Mouse (Mus musculus): ENCODE data around the gene S1pr5. TPM values are rescaled to one million over a fixed set of nuclear protein-coding genes. Genes with fewer than 3 reads are reported as not detected.
"Not testable (repeated sequence)": the region's sequence is repeated elsewhere in the genome, so short reads cannot be mapped to it uniquely, and the experiment has no call there.

S1pr5 gene
- polyA plus RNA-seq, 1 experiment from 2014 or later = 0.08 TPM

DNA sequence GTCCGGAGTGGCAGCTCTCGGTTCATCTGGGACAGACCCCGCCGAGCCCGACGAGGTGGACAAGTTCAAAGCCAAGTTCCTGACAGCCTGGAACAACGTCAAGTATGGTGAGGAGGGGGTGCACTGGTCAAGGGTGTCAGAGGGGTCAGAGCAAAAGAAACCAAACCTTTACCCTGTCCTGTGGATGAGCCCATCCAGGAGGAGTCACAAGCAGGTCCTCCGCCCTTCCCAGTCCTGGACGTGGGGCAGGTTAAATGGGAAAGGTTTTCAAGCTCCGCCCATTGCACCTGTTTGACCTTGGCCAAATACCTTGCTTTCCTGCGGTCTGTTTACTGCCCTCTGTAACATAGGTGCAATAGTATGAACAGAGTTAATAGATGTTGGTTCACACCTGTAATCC lies 17.4 kb upstream of the S1pr5 start:
- H3K27ac ChIP-seq (replicated peaks; ENCODE audit: low read depth, low read length) = no peak overlapping the region

DNA sequence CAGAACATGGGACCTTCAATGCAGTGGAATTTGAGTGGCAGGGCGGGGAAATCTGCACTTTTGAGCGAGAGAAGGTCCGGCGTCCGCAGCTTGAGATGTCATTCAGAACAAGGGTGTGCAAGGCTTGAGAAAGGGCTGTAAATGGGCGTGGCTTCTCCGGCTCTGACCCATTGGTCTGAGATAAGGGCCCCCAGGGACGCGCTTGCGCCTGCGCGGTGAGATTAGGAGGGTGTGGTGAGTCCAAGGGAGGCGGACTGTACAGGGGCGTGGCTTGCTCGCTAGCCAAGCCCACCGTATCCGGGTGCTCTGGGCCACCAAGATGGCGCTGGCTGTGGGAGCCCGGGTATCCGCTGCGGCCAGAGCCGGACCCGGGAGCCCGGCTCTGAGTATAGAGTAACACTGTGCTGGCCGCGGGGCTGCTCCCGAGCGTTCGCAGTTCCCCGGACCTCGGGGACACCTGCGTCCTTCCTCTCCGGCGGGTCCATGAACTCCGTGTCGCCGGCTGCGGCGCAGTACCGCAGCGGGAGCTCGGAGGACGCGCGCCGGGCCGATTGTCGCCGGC lies 16.8 kb upstream of the S1pr5 start, which contains the start of gene Atg4d:
Gene Atg4d, plus strand, starts transcription at position 294 of the 562 bp plus-strand sequence.
- Histone ChIP-seq H3K9me3 (replicated peaks; ENCODE audit: control insufficient read depth, low read length) (no peaks in the 10 kb centered on the region), H3K27ac (replicated peaks; ENCODE audit: low read depth, low read length) (peak within 1 kb of the TSS; percentile 60), H3K4me3 (ENCODE audit: low read depth, low read length) (peak within 1 kb of the TSS; percentile 91), H3K27me3 (ENCODE audit: control insufficient read depth, insufficient read depth, low read length) (no peaks in the 10 kb centered on the region), H3K4me1 (ENCODE audit: control insufficient read depth, insufficient read depth, low read length) (no peaks in the 10 kb centered on the region; the same call in 1 of the 2 replicates), H3K36me3 (replicated peaks; ENCODE audit: control insufficient read depth, insufficient read depth, low read depth, low read length) (peaks cover 4% of the 10 kb centered on the region), H3K9ac (replicated peaks; ENCODE audit: low read length) (peak within 1 kb of the TSS; percentile 92), H3K4me2 (ENCODE audit: low read depth, low read length) (peak within 1 kb of the TSS; percentile 83)
- peak; percentile 95 for ATAC-seq (replicated peaks; ENCODE audit: insufficient number of reproducible peaks, low FRiP score, low TSS enrichment, low read depth)
- WGBS = under 1% methylated on average over 48 of the region's 49 CpGs
- peak; percentile 99 for DNase-seq (ENCODE audit: low spot score)

More for the DNA sequence above, 17.4 kb upstream of the S1pr5 start:
- H3K36me3 ChIP-seq (replicated peaks; ENCODE audit: control insufficient read depth, insufficient read depth, low read depth, low read length) = peaks cover 6% of the 10 kb centered on the region
- H3K27me3 ChIP-seq (ENCODE audit: control insufficient read depth, insufficient read depth, low read length) = no peaks in the 10 kb centered on the region
- H3K9ac ChIP-seq (replicated peaks; ENCODE audit: low read length) = peak overlapping the region; percentile 92
- H3K4me3 ChIP-seq (ENCODE audit: low read depth, low read length) = peak overlapping the region; percentile 91
- peak overlapping the region; percentile 83 for H3K4me2 ChIP-seq (ENCODE audit: low read depth, low read length)
- 6% methylated on average over 11 of the region's 11 CpGs for WGBS
- 0 out of 2 replicates have a peak, but pooled peaks have one; percentile 11 for ATAC-seq (replicated peaks; ENCODE audit: insufficient number of reproducible peaks, low FRiP score, low TSS enrichment, low read depth)
- H3K4me1 ChIP-seq (ENCODE audit: control insufficient read depth, insufficient read depth, low read length) = no peaks in the 10 kb centered on the region; the same call in 1 of the 2 replicates
- no peaks in the 10 kb centered on the region for H3K9me3 ChIP-seq (replicated peaks; ENCODE audit: control insufficient read depth, low read length)
- DNase-seq (ENCODE audit: low spot score) = no peak

DNA sequence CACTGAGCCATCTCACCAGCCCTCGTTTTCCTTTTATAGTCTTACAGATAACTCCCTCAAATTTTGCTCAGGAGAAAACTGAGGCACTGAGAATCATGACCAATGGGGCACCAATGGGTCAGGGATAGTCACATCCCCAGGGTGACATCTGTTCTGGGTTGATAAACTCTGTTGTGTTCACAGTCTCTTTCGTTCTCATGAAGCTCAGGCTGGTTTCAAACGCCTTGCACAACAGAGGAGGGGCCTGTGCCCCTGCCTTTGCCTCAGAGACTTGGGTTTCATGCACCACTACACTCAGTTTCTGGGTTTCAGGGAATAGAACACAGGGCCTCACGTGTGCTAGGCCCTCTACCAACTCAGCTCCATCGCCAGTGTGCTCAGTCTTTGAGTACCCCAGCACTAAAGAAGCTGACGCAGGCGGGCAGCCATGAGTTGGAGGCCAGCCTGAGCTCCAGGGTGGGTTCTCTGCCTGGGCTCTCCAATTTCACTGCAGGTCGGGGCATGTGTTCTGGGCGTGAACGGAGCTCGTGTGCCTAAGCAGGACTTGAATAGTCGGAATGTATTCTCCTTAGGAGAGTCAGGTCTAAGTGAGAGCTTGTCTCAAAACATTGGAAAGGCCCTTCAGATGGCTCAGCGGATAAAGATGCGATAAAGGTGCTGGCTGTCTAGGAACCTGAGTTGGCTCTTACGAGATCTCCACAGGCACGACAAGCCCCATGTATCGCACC lies 16.2 kb upstream of the S1pr5 start:
- Histone ChIP-seq H3K4me1 (ENCODE audit: control insufficient read depth, insufficient read depth, low read length) (no peaks in the 10 kb centered on the region; the same call in 1 of the 2 replicates), H3K36me3 (replicated peaks; ENCODE audit: control insufficient read depth, insufficient read depth, low read depth, low read length) (peaks cover 3% of the 10 kb centered on the region; the same call in 1 of the 2 replicates), H3K4me3 (ENCODE audit: low read depth, low read length) (peak overlapping the region; percentile 91), H3K27ac (replicated peaks; ENCODE audit: low read depth, low read length) (peak overlapping the region; percentile 60), H3K9me3 (replicated peaks; ENCODE audit: control insufficient read depth, low read length) (no peaks in the 10 kb centered on the region), H3K27me3 (ENCODE audit: control insufficient read depth, insufficient read depth, low read length) (no peaks in the 10 kb centered on the region), H3K4me2 (ENCODE audit: low read depth, low read length) (peak overlapping the region; percentile 49), H3K9ac (replicated peaks; ENCODE audit: low read length) (peak overlapping the region; percentile 50)
- WGBS = 17% methylated on average over 17 of the region's 17 CpGs
- peak; percentile 61 for DNase-seq (ENCODE audit: low spot score)
- ATAC-seq (replicated peaks; ENCODE audit: insufficient number of reproducible peaks, low FRiP score, low TSS enrichment, low read depth) = peak; percentile 8; the same call in 1 of the 2 replicates

DNA sequence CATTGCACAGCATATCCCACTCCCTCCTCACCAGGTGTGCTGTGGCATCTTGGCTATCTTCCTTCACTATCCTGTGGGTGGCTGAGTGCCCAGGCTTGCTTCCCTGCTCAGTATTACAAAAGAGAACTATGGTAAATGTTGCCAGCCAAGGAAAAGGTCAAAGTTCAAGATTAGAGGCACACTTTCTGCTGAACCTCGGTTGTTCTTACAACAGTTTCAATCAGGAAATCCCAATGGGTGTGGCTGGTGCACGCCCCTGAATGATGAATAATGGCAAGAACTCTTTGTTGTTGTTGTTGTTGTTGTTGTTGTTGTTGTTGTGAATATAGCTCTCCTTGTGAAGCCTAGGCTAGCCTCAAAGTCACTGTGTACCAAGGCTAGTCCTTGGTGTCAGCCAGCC lies 13.6 kb upstream of the S1pr5 start:
- 61% methylated on average over 2 of the region's 2 CpGs for WGBS
- H3K36me3 ChIP-seq (replicated peaks; ENCODE audit: control insufficient read depth, insufficient read depth, low read depth, low read length) = no peaks in the 10 kb centered on the region
- H3K27me3 ChIP-seq (ENCODE audit: control insufficient read depth, insufficient read depth, low read length) = no peaks in the 10 kb centered on the region
- no peak overlapping the region for H3K4me2 ChIP-seq (ENCODE audit: low read depth, low read length)
- no peak for DNase-seq (ENCODE audit: low spot score)
- H3K27ac ChIP-seq (replicated peaks; ENCODE audit: low read depth, low read length) = no peak overlapping the region
- no peak overlapping the region for H3K4me3 ChIP-seq (ENCODE audit: low read depth, low read length)
- H3K4me1 ChIP-seq (ENCODE audit: control insufficient read depth, insufficient read depth, low read length) = no peaks in the 10 kb centered on the region; the same call in 1 of the 2 replicates
- H3K9me3 ChIP-seq (replicated peaks; ENCODE audit: control insufficient read depth, low read length) = no peaks in the 10 kb centered on the region
- H3K9ac ChIP-seq (replicated peaks; ENCODE audit: low read length) = no peak overlapping the region
- ATAC-seq (replicated peaks; ENCODE audit: insufficient number of reproducible peaks, low FRiP score, low TSS enrichment, low read depth) = no peak

DNA sequence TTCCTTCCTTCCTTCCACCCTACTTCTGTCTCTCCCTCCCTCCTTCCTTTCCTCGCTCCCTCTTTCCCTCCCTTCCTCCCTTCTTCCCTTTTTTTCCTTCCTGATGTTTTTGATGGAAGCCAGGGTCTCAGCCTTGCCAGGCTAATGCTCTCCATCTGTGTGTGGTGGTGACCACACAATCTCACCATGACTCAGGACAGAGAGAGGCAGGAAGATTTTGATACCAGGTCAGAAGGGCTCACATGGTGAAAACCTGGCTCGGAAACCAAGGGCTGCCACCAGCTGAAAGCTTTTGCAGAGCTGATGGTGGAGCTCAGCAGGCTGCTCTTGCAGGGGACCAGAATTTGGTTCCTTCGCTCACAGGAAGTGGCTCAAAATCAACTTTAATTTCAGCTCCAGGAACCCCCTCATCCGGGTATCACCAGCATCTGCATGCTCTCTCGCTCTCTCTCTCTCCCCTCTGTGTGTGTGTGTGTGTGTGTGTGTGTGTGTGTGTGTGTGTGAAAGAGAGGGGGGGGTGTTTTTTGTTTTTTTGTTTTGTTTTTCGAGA lies 12.3 kb upstream of the S1pr5 start:
- Histone ChIP-seq H3K4me2 (ENCODE audit: low read depth, low read length) (no peak overlapping the region), H3K36me3 (replicated peaks; ENCODE audit: control insufficient read depth, insufficient read depth, low read depth, low read length) (no peaks in the 10 kb centered on the region), H3K4me3 (ENCODE audit: low read depth, low read length) (no peak overlapping the region), H3K27ac (replicated peaks; ENCODE audit: low read depth, low read length) (no peak overlapping the region), H3K4me1 (ENCODE audit: control insufficient read depth, insufficient read depth, low read length) (no peaks in the 10 kb centered on the region; the same call in 1 of the 2 replicates), H3K9me3 (replicated peaks; ENCODE audit: control insufficient read depth, low read length) (no peaks in the 10 kb centered on the region), H3K27me3 (ENCODE audit: control insufficient read depth, insufficient read depth, low read length) (no peaks in the 10 kb centered on the region), H3K9ac (replicated peaks; ENCODE audit: low read length) (no peak overlapping the region)
- no peak for DNase-seq (ENCODE audit: low spot score)
- WGBS = 69% methylated on average over 6 of the region's 6 CpGs
- ATAC-seq (replicated peaks; ENCODE audit: insufficient number of reproducible peaks, low FRiP score, low TSS enrichment, low read depth) = no peak

DNA sequence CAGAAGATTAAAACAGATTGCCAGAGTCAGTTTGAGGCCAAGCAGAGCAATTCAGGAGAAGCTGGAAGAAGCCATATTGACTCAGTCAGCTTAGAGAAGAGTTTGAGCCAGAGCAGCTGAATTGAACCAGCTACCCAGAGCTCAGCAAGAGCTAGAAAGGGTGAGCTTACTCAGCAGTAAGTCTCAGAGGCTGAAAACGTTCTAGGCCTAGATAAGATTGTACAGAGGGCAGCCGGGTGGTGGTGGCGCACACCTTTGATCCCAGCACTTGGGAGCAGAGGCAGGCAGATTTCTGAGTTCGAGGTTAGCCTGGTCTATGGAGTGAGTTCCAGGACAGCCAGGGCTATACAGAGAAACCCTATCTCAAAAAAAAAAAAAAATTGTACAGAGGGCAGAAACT lies 8.1 kb upstream of the S1pr5 start:
- H3K4me3 ChIP-seq (ENCODE audit: low read depth, low read length); H3K36me3 ChIP-seq (replicated peaks; ENCODE audit: control insufficient read depth, insufficient read depth, low read depth, low read length); H3K9ac ChIP-seq (replicated peaks; ENCODE audit: low read length); ATAC-seq (replicated peaks; ENCODE audit: insufficient number of reproducible peaks, low FRiP score, low TSS enrichment, low read depth); DNase-seq (ENCODE audit: low spot score); H3K27ac ChIP-seq (replicated peaks; ENCODE audit: low read depth, low read length); H3K4me1 ChIP-seq (ENCODE audit: control insufficient read depth, insufficient read depth, low read length); H3K9me3 ChIP-seq (replicated peaks; ENCODE audit: control insufficient read depth, low read length); H3K27me3 ChIP-seq (ENCODE audit: control insufficient read depth, insufficient read depth, low read length); H3K4me2 ChIP-seq (ENCODE audit: low read depth, low read length): not testable (repeated sequence)
- 76% methylated on average over 4 of the region's 4 CpGs for WGBS

DNA sequence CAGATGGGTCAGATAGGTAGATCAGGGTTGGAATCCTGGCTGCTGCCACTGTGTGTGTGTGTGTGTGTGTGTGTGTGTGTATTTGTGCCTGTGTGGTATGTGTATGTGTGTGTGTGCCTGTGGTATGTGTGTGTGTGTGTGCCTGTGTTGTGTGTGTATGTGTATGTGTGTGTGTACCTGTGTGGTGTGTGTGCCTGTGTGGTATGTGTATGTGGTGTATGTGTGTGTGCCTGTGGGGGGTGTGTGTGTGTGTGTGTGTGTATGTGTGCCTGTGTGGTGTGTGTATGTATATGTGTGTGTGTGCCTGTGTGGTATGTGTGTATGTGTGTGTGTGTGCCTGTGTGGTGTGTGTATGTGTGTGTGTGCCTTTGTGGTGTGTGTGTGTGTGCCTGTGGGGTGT lies 6.4 kb upstream of the S1pr5 start:
- Histone ChIP-seq H3K27ac (replicated peaks; ENCODE audit: low read depth, low read length) (no peak overlapping the region), H3K27me3 (ENCODE audit: control insufficient read depth, insufficient read depth, low read length) (peaks cover 10% of the 10 kb centered on the region), H3K4me2 (ENCODE audit: low read depth, low read length) (no peak overlapping the region), H3K4me3 (ENCODE audit: low read depth, low read length) (no peak overlapping the region), H3K36me3 (replicated peaks; ENCODE audit: control insufficient read depth, insufficient read depth, low read depth, low read length) (no peaks in the 10 kb centered on the region), H3K9ac (replicated peaks; ENCODE audit: low read length) (no peak overlapping the region), H3K9me3 (replicated peaks; ENCODE audit: control insufficient read depth, low read length) (no peaks in the 10 kb centered on the region), H3K4me1 (ENCODE audit: control insufficient read depth, insufficient read depth, low read length) (no peaks in the 10 kb centered on the region)
- ATAC-seq (replicated peaks; ENCODE audit: insufficient number of reproducible peaks, low FRiP score, low TSS enrichment, low read depth) = no peak
- DNase-seq (ENCODE audit: low spot score) = no peak
